Mouse (Mus musculus): ENCODE results near the gene Triap1. TPM values are rescaled to one million over a fixed set of nuclear protein-coding genes. Genes with fewer than 3 reads are reported as not detected.
A peak's percentile ranks its signal among the peaks of the same experiment; 100 is the strongest.

The Triap1 gene
- polyA plus RNA-seq, 1 experiment from 2014 or later = 66.0 TPM

DNA sequence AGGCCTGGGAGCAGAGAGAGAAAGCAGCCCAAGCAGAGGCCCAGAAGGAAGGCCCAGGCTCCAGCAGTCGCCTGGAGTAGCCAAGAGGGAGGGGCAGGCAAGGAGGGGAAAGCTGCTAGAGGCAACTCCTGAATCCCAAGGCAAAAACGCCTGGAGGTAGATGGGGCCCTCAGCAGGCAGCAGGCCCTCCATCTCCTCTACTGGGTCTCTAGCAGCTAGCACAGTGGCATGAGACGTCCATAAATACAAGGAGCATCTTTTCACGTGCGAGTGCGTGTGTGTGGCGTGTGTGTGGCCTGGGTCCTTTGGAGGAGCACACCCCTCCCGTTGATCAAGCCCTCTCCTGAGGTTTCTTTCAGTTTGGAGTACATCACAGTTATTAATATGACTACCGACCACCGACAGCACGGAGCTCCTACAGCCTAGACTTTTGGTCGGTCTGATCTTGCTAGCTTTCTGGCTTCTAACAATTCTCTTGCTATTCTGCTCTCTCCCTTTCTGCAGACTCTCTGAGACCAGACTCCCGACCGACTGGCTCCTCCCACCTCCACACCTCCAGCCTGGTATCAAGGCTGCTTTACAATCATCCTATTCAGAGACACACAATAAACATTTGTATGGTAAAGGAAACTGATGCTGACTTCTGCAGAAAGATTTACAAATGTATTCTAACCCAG is 23.9 kb upstream of the Triap1 start:
- no peak for ATAC-seq (ENCODE audit: borderline replicate concordance, extremely low read depth, low FRiP score, low TSS enrichment)
- H3K9ac ChIP-seq = no peak overlapping the region

GRCm38 (mm10) chr5:115317645-115318328 is 23.2 kb upstream of the Triap1 start:
- Histone ChIP-seq H3K9ac (no peak overlapping the region), H3K36me3 (no peaks in the 10 kb centered on the region), H3K4me2 (peak overlapping the region; percentile 2; the same call in 1 of the 2 replicates), H3K4me1 (peaks cover 40% of the 10 kb centered on the region), H3K9me3 (no peaks in the 10 kb centered on the region), H3K4me3 (no peak overlapping the region), H3K27me3 (no peaks in the 10 kb centered on the region), H3K27ac (peak overlapping the region; percentile 38; the same call in 1 of the 2 replicates)
- 0 out of 2 replicates have a peak, but pooled peaks have one; percentile 11 for ATAC-seq (ENCODE audit: borderline replicate concordance, extremely low read depth, low FRiP score, low TSS enrichment)
- WGBS = 8% methylated on average over 10 of the region's 10 CpGs

More for the DNA sequence above, 23.9 kb upstream of the Triap1 start:
- no peak overlapping the region for H3K4me3 ChIP-seq
- WGBS = 13% methylated on average over 14 of the region's 14 CpGs
- H3K36me3 ChIP-seq = no peaks in the 10 kb centered on the region
- H3K4me1 ChIP-seq = peaks cover 46% of the 10 kb centered on the region
- H3K9me3 ChIP-seq = no peaks in the 10 kb centered on the region
- no peaks in the 10 kb centered on the region for H3K27me3 ChIP-seq
- peak overlapping the region; percentile 38; the same call in 1 of the 2 replicates for H3K27ac ChIP-seq
- H3K4me2 ChIP-seq = peak overlapping the region; percentile 21; the same call in 1 of the 2 replicates

DNA sequence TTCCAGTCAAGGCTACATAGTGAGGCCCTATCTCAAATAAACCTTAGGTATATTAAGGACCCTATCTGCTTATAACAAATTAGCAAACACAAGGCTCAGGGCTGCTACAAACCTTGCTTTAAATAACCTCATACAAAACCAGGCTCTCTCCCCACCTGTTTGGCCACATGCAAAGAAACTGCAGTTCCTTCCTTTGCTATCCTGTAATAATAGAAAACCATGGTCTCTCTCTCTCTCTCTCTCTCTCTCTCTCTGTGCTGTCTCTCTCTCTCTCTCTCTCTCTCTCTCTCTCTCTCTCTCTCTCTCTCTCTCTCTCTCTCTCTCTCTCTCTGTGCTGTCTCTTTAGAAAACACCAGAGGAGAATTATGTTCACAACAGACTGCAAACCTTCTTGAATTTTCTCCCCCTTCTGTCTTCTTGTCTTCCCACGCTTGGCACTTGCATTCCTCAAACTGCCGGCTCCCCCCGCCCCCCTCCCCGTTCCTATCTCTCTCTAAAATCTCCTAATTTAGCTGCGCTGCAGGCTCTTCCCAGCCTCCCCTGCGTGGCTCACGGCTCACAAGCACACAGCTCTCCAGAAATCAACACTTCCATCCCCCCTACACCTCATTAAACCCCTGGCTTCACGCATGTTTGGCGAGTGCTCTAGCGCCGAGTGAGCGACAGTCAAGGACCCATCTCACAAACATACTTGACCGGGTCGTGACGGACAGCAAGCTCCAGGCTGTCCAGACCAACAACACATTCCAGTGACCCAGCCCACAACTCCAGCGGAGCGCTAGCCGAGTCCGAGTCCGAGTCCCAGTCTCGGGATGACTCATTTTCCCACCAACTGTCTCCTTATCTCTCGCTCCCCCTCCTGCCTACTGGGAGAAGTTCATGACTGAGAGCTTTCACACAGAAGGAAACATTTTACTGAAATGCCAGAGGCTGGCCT is 21.8 kb upstream of the Triap1 start:
- under 1% methylated on average over 22 of the region's 22 CpGs for WGBS
- H3K4me3 ChIP-seq = peak overlapping the region; percentile 32
- no peaks in the 10 kb centered on the region for H3K36me3 ChIP-seq
- H3K9ac ChIP-seq = peak overlapping the region; percentile 31; the same call in 1 of the 2 replicates
- peak; percentile 88 for ATAC-seq (ENCODE audit: borderline replicate concordance, extremely low read depth, low FRiP score, low TSS enrichment)
- no peaks in the 10 kb centered on the region for H3K9me3 ChIP-seq
- H3K27ac ChIP-seq = peak overlapping the region; percentile 68
- H3K27me3 ChIP-seq = no peaks in the 10 kb centered on the region
- H3K4me1 ChIP-seq = peaks cover 29% of the 10 kb centered on the region
- H3K4me2 ChIP-seq = peak overlapping the region; percentile 62

DNA sequence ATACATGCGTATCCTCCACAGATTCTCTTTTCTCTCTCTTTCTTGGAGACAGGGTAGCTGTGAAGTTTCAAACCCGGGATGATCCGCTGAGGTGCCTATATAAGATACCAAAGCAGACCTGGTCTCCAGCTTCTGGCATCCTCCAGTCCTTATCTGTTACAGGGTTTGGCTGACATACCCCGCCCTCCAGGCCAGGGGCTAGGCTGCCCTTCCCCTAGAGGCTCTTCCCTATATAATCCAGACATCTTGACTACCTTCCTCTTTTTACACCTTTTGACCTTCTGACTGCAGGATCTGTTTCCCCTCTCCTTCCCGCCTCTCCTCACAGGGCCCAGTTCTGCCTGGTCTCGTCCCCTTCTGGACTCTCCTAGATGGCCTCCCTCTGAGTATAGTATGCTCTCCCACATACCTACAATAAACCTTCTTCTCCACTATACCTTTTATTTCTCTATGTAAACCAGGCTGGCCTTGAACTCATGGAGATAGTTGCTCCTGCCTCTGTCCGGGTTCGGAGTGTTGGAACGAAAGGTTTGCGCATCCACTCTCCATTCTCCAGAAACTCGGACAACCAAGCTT is 14.7 kb upstream of the Triap1 start:
- Histone ChIP-seq H3K9me3 (no peaks in the 10 kb centered on the region), H3K36me3 (peaks cover 12% of the 10 kb centered on the region), H3K4me2 (peak overlapping the region; percentile 77), H3K27ac (peak overlapping the region; percentile 88), H3K4me1 (peaks cover 25% of the 10 kb centered on the region), H3K9ac (peak overlapping the region; percentile 97), H3K4me3 (peak overlapping the region; percentile 94), H3K27me3 (no peaks in the 10 kb centered on the region)
- 22% methylated on average over 11 of the region's 11 CpGs for WGBS
- ATAC-seq (ENCODE audit: borderline replicate concordance, extremely low read depth, low FRiP score, low TSS enrichment) = peak; percentile 63

DNA sequence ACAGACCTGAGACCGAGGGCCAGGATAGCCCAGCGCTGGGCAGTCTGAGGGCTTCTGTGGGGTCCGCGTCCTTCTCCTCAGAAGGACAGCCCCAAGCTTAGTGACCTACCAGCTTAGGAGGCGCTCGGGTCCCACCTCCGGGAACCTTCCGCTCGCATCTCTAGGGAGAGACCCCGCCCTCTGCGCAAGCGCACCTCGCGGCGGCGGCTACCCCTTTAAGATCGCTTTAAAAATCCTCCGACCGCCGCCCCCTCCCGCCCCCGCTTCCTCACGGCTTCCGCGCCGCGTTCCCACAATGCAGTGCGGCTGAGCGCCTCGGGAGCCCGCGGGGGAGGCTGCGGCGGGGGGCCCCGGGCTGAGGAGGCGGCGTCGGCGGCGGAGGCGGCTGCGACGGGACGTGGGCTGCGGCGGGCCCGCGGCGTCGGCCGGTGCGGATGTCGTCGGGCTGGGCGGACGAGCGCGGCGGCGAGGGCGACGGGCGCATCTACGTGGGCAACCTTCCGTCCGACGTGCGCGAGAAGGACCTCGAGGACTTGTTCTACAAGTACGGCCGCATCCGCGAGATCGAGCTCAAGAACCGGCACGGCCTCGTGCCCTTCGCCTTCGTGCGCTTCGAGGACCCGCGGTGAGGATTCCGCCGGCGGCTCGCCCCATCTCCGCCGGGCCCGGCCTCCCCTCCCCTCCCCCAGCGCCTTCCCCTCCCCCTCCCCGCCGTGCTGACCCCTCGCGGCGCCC is 14.0 kb upstream of the Triap1 start, which contains the start of gene Srsf9:
Gene Srsf9 (plus strand): TSS at position 303 of the 735 bp plus-strand sequence.
- peak within 1 kb of the TSS; percentile 97 for H3K9ac ChIP-seq
- H3K36me3 ChIP-seq = peaks cover 19% of the 10 kb centered on the region
- ATAC-seq (ENCODE audit: borderline replicate concordance, extremely low read depth, low FRiP score, low TSS enrichment) = peak; percentile 93
- no peaks in the 10 kb centered on the region for H3K9me3 ChIP-seq
- H3K27ac ChIP-seq = peak within 1 kb of the TSS; percentile 88
- H3K4me1 ChIP-seq = peaks cover 25% of the 10 kb centered on the region
- peak within 1 kb of the TSS; percentile 77 for H3K4me2 ChIP-seq
- no peaks in the 10 kb centered on the region for H3K27me3 ChIP-seq
- peak within 1 kb of the TSS; percentile 94 for H3K4me3 ChIP-seq
- WGBS = under 1% methylated on average over 79 of the region's 97 CpGs

- 1% methylated on average over 47 of the region's 55 CpGs for WGBS
- H3K9me3 ChIP-seq = no peaks in the 10 kb centered on the region
- peak overlapping the region; percentile 77 for H3K4me2 ChIP-seq
- peak overlapping the region; percentile 97 for H3K9ac ChIP-seq
- peak overlapping the region; percentile 88 for H3K27ac ChIP-seq
- peak overlapping the region; percentile 94 for H3K4me3 ChIP-seq
- H3K4me1 ChIP-seq = peaks cover 25% of the 10 kb centered on the region
- peak; percentile 47 for ATAC-seq (ENCODE audit: borderline replicate concordance, extremely low read depth, low FRiP score, low TSS enrichment)
- H3K27me3 ChIP-seq = no peaks in the 10 kb centered on the region
- peaks cover 27% of the 10 kb centered on the region for H3K36me3 ChIP-seq
Measured at GRCm38 (mm10) chr5:115327610-115328548, 13.1 kb upstream of the Triap1 start.

GRCm38 (mm10) chr5:115330955-115331354 is 10.1 kb upstream of the Triap1 start:
- Histone ChIP-seq H3K9ac (no peak overlapping the region), H3K4me3 (no peak overlapping the region), H3K4me1 (peaks cover 20% of the 10 kb centered on the region), H3K27me3 (no peaks in the 10 kb centered on the region), H3K4me2 (no peak overlapping the region), H3K27ac (no peak overlapping the region), H3K9me3 (no peaks in the 10 kb centered on the region), H3K36me3 (peaks cover 57% of the 10 kb centered on the region)
- 81% methylated on average over 9 of the region's 9 CpGs for WGBS
- ATAC-seq (ENCODE audit: borderline replicate concordance, extremely low read depth, low FRiP score, low TSS enrichment) = no peak

DNA sequence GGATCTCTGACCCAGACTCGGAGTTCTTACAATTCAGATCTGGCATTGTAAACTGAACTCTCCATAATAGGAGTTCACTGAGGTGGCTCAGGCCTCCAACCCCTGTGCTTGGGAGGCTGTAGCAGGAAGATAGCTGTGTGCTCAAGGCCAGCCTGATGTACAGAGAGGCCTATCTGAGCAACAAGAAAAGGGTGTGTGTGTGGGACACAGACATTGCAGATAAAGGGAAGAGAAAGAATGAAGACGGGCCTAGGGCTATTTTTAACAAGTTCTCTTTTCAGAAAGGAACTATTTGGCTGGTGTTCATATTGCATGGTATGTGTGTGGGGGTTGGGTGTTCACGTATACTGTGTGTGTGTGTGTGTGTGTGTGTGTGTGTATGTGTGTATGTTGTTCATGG is 7.4 kb upstream of the Triap1 start:
- Histone ChIP-seq H3K9ac (no peak overlapping the region), H3K36me3 (peaks cover 62% of the 10 kb centered on the region), H3K4me1 (peaks cover 9% of the 10 kb centered on the region), H3K4me3 (no peak overlapping the region), H3K27ac (no peak overlapping the region), H3K4me2 (no peak overlapping the region), H3K27me3 (no peaks in the 10 kb centered on the region), H3K9me3 (no peaks in the 10 kb centered on the region)
- 71% methylated on average over 3 of the region's 3 CpGs for WGBS
- no peak for ATAC-seq (ENCODE audit: borderline replicate concordance, extremely low read depth, low FRiP score, low TSS enrichment)

DNA sequence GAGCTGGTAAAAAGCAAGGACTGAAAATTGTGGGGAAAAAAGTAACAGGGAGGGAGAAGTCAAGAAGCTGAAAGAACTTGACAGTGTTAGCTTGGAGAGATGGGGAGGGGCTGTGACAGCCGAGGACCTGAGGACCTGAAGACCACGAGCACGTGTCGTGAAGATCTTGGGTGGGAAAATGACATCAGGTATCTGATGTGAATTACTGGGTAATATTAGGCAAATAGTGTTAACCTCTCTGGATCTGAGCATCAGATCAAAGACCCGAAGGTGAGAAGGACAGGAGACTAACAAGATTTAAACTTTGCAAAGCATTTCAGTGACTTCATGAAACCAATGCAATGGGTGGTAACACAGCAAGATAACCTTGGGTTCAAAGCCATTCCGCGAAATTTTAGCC is 1.0 kb upstream of the Triap1 start:
- no peak for ATAC-seq (ENCODE audit: borderline replicate concordance, extremely low read depth, low FRiP score, low TSS enrichment)
- no peaks in the 10 kb centered on the region for H3K9me3 ChIP-seq
- H3K27me3 ChIP-seq = no peaks in the 10 kb centered on the region
- H3K4me3 ChIP-seq = peak overlapping the region; percentile 69
- H3K27ac ChIP-seq = no peak overlapping the region
- H3K4me2 ChIP-seq = peak overlapping the region; percentile 60
- 16% methylated on average over 7 of the region's 7 CpGs for WGBS
- H3K4me1 ChIP-seq = peaks cover 24% of the 10 kb centered on the region
- H3K36me3 ChIP-seq = peaks cover 43% of the 10 kb centered on the region
- peak overlapping the region; percentile 78 for H3K9ac ChIP-seq
